Comparison of ENCODE assay signal across 28 mouse cellular contexts in the genomic region with DNA sequence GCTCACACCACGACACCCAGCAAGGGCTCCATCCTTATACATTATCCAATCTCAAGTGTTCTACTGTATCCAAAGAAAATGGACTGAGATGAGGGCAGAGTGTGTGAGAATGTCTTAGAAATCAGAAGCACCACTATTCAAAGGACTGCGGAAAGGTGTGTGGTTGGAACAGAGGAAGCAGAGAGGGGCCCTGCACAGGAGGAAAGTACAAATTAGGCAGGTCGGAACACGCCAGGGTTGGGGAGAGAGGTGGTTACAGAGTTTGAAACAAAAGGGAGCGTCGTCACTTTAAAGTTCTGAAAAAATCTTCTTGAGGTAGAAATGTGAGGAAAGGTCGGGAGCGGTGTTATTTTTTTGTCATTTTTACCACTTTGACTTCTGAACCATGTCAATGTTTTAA.
A peak's percentile ranks its signal among the peaks of the same experiment; 100 is the strongest.
DNase-seq lines count a peak whose midpoint lies in the region; ATAC-seq and TF ChIP-seq lines count a peak whose summit lies in the region.
"Had no signal": no experiment of that assay in that cellular context is flagged by ENCODE, and none has a peak within 500 bp of the region (broad histone marks: within the 10 kb centered on the region; RNA-seq: fewer than 3 reads in every experiment).

No protein-coding gene starts in this region.

- H3K36me3 ChIP-seq in thymus, adult 2 months (ENCODE audit: control insufficient read depth, insufficient read depth, low read length): no peaks in the 10 kb centered on the region
- no peaks in the 10 kb centered on the region for H3K36me3 ChIP-seq in midbrain, postnatal 0 days (ENCODE audit: insufficient read depth, low read length)
- no peaks in the 10 kb centered on the region for H3K36me3 ChIP-seq in forebrain, embryonic 10.5 days (replicated peaks)
- H3K36me3 ChIP-seq: embryonic facial prominence, embryonic 15.5 days; forebrain, embryonic 12.5 days; forebrain, embryonic 15.5 days; heart, embryonic 10.5 days; heart, embryonic 13.5 days; hindbrain, embryonic 12.5 days; hindbrain, embryonic 15.5 days had no signal

- peak; percentile 26 for DNase-seq in thymus, postnatal 0 days (ENCODE audit: low spot score)
- DNase-seq in thymus, adult 2 months: no peak
- peak; percentile 38 for DNase-seq in urinary bladder, postnatal 14 days (ENCODE audit: low spot score)
- no peak for DNase-seq in urinary bladder, postnatal 10 days (ENCODE audit: low spot score)
- peak; percentile 1 for DNase-seq in induced T-regulatory cell, adult 2 months (ENCODE audit: low read depth)
- no peak for DNase-seq in midbrain, postnatal 0 days (ENCODE audit: low spot score)
- DNase-seq in forebrain, embryonic 10.5 days (ENCODE audit: extremely low spot score, low spot score): no peak
- DNase-seq: adrenal gland, adult 8-10 months; adrenal gland, postnatal 25 days; B cell, adult 2 months; cerebellum, adult 11-12 months; cerebellum, adult 8-10 months; cerebellum, postnatal 10 days; cerebellum, postnatal 36 days; embryo, embryonic 11 days; gastrocnemius, postnatal 25 days; heart, adult 18-20 months; heart, postnatal 14 days; heart, postnatal 4 days had no signal

- no peak for TF ChIP-seq CTCF in thymus, adult 2 months (IDR thresholded peaks at IDR 0.05; ENCODE audit: borderline replicate concordance, control insufficient read depth, extremely low read depth, insufficient read depth, low read length, poor library complexity)
- TF ChIP-seq CTCF in midbrain, postnatal 0 days (IDR thresholded peaks at IDR 0.05): no peak

- H3K4me3 ChIP-seq in thymus, adult 2 months (ENCODE audit: control insufficient read depth, insufficient read depth, low read length): no peak overlapping the region
- H3K4me3 ChIP-seq in midbrain, postnatal 0 days (ENCODE audit: low read depth, low read length): no peak overlapping the region
- H3K4me3 ChIP-seq in forebrain, embryonic 10.5 days: no peak overlapping the region
- H3K4me3 ChIP-seq: embryonic facial prominence, embryonic 15.5 days; forebrain, embryonic 12.5 days; forebrain, embryonic 15.5 days; heart, embryonic 10.5 days; heart, embryonic 13.5 days; hindbrain, embryonic 12.5 days; hindbrain, embryonic 15.5 days had no signal

- no peaks in the 10 kb centered on the region for H3K27me3 ChIP-seq in thymus, adult 2 months (ENCODE audit: control insufficient read depth, insufficient read depth, low read length)
- H3K27me3 ChIP-seq in midbrain, postnatal 0 days (ENCODE audit: insufficient read depth, low read length): no peaks in the 10 kb centered on the region
- H3K27me3 ChIP-seq in forebrain, embryonic 10.5 days (ENCODE audit: poor library complexity, severe bottlenecking): no peaks in the 10 kb centered on the region
- H3K27me3 ChIP-seq: embryonic facial prominence, embryonic 15.5 days; forebrain, embryonic 12.5 days; forebrain, embryonic 15.5 days; heart, embryonic 13.5 days; hindbrain, embryonic 12.5 days; hindbrain, embryonic 15.5 days had no signal

- H3K4me1 ChIP-seq in thymus, adult 2 months (replicated peaks; ENCODE audit: control insufficient read depth, insufficient read depth, low read length): no peaks in the 10 kb centered on the region
- H3K4me1 ChIP-seq in midbrain, postnatal 0 days (ENCODE audit: insufficient read depth, low read length): no peaks in the 10 kb centered on the region
- H3K4me1 ChIP-seq in forebrain, embryonic 10.5 days: peaks cover 4% of the 10 kb centered on the region; the same call in 1 of the 2 replicates
- H3K4me1 ChIP-seq: embryonic facial prominence, embryonic 15.5 days; forebrain, embryonic 12.5 days; forebrain, embryonic 15.5 days; hindbrain, embryonic 12.5 days; hindbrain, embryonic 15.5 days had no signal

- no peak overlapping the region for H3K27ac ChIP-seq in thymus, adult 2 months (ENCODE audit: control insufficient read depth, insufficient read depth, low read length)
- H3K27ac ChIP-seq in midbrain, postnatal 0 days (ENCODE audit: low read depth, low read length): no peak overlapping the region
- H3K27ac ChIP-seq in forebrain, embryonic 10.5 days: no peak overlapping the region
- H3K27ac ChIP-seq: embryonic facial prominence, embryonic 15.5 days; forebrain, embryonic 12.5 days; forebrain, embryonic 15.5 days; heart, embryonic 10.5 days; heart, embryonic 13.5 days; hindbrain, embryonic 12.5 days; hindbrain, embryonic 15.5 days had no signal

- TF ChIP-seq POLR2A in thymus, adult 2 months (IDR thresholded peaks at IDR 0.05; ENCODE audit: control insufficient read depth, extremely low read depth, insufficient read depth, low read length, poor library complexity): no peak

- no peak overlapping the region for H3K4me2 ChIP-seq in midbrain, postnatal 0 days (ENCODE audit: low read depth, low read length, poor library complexity, severe bottlenecking)
- H3K4me2 ChIP-seq: embryonic facial prominence, embryonic 15.5 days; forebrain, embryonic 12.5 days; forebrain, embryonic 15.5 days; heart, embryonic 13.5 days; hindbrain, embryonic 12.5 days; hindbrain, embryonic 15.5 days had no signal

- ATAC-seq in midbrain, postnatal 0 days (ENCODE audit: low FRiP score): no peak
- ATAC-seq: activated CD4-positive, CD25-positive, alpha-beta regulatory T cell, adult 4 months; CD4-positive, CD25-positive, alpha-beta regulatory T cell, adult 4 months; forebrain, embryonic 15.5 days had no signal

- WGBS in thymus, adult 2 months: 10% methylated on average over 8 of the region's 8 CpGs
- 86% methylated on average over 8 of the region's 8 CpGs for WGBS in midbrain, postnatal 0 days
- 84% methylated on average over 8 of the region's 8 CpGs for WGBS in forebrain, embryonic 10.5 days

- no peak overlapping the region for H3K9ac ChIP-seq in midbrain, postnatal 0 days (replicated peaks; ENCODE audit: low read length, poor library complexity, severe bottlenecking)
- H3K9ac ChIP-seq: embryonic facial prominence, embryonic 15.5 days; forebrain, embryonic 12.5 days; forebrain, embryonic 15.5 days; heart, embryonic 13.5 days; hindbrain, embryonic 12.5 days; hindbrain, embryonic 15.5 days had no signal

- no peaks in the 10 kb centered on the region for H3K9me3 ChIP-seq in midbrain, postnatal 0 days (ENCODE audit: low read length)
- H3K9me3 ChIP-seq in forebrain, embryonic 10.5 days: no peaks in the 10 kb centered on the region
- H3K9me3 ChIP-seq: embryonic facial prominence, embryonic 15.5 days; forebrain, embryonic 12.5 days; forebrain, embryonic 15.5 days; heart, embryonic 10.5 days; heart, embryonic 13.5 days; hindbrain, embryonic 12.5 days; hindbrain, embryonic 15.5 days had no signal

Comparison
In these comparisons a context has a peak if more than half of its experiments do, and no peak if none do; other contexts are left out.
1. DNase-seq: peak in thymus, postnatal 0 days (single experiment), urinary bladder, postnatal 14 days (single experiment) and induced T-regulatory cell, adult 2 months (single experiment); none in thymus, adult 2 months (single experiment), urinary bladder, postnatal 10 days (single experiment), midbrain, postnatal 0 days (single experiment) and forebrain, embryonic 10.5 days (single experiment).